Mouse (Mus musculus) forebrain, embryonic 14.5 days (tissue): Measurements from ENCODE around the gene Bicc1. TPM values are rescaled to one million over a fixed set of nuclear protein-coding genes. Genes with fewer than 3 reads are reported as not detected.

ENCODE experiments used
- polyA plus RNA-seq: library from polyadenylated mRNA; unstranded; fragments of >200 nt; fragmentation: Nextera tagmentation; extraction: Ambion mirVana; gene quantifications from 2 replicates; pipeline ENCODE4 v1.2.1, GENCODE M21; 2014

Bicc1 gene
- polyA plus RNA-seq, 1 experiment from 2014 or later, result 3.2 TPM

Other genes starting within 250 kb of the Bicc1 start
- gene Tfam, start 78.6 kb upstream of the Bicc1 start, polyA plus RNA-seq, result 56.8 and 67.0 TPM in 2 replicates
- 239 and 264 TPM in 2 replicates for gene Ube2d1, start 125.6 kb upstream of the Bicc1 start, polyA plus RNA-seq
- 259 and 279 TPM in 2 replicates for gene Cisd1, start 185.3 kb upstream of the Bicc1 start, polyA plus RNA-seq
- gene Ipmk, start 188.1 kb upstream of the Bicc1 start, polyA plus RNA-seq, result 16.2 and 17.7 TPM in 2 replicates